Comparison of ENCODE assay signal across 2 mouse cellular contexts in the genomic region with DNA sequence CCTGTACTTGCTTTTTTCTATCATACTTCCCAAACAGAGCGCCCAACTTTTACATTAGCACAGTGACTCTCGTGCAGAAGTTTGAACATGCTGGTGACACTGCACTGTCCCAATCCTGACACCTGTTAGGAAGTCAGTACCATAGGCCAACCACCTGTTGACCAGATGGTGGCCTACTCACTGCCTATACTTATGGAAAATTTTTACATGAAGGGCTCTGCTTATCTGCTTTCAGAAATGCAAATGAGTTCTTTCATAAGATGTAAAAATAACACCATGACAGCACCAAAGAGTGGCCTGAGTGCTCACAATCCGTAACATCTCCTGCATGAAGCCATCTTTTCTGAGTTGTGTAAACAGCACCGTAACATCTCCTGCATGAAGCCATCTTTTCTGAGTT.
TF ChIP-seq lines count a peak whose summit lies in the region.

No protein-coding gene starts in this region.

TF ChIP-seq in CH12.LX, 34 proteins besides CTCF, POLR2A, EP300 and RAD21:
- TF ChIP-seq ETS1 (conservative IDR thresholded peaks at IDR 0.05; ENCODE audit: low read depth, low read length) (peak; percentile 91), TCF12 (IDR thresholded peaks at IDR 0.05; ENCODE audit: low read depth, low read length) (peak; percentile 97), SMC3 (IDR thresholded peaks at IDR 0.05; ENCODE audit: low read depth, low read length) (no peak), MXI1 (IDR thresholded peaks at IDR 0.05; ENCODE audit: low read depth, low read length) (peak; percentile 48; the same call in 1 of the 2 replicates), E2F4 (IDR thresholded peaks at IDR 0.05; ENCODE audit: insufficient replicate concordance, low read depth, low read length) (no peak), MAX (IDR thresholded peaks at IDR 0.05; ENCODE audit: low read length) (peak; percentile 69), BHLHE40 (IDR thresholded peaks at IDR 0.05; ENCODE audit: low read depth, low read length) (peak; percentile 81), USF2 (conservative IDR thresholded peaks at IDR 0.05; ENCODE audit: low read depth, low read length) (no peak), ZMIZ1 (IDR thresholded peaks at IDR 0.05; ENCODE audit: low read depth, low read length) (no peak), IRF4 (IDR thresholded peaks at IDR 0.05; ENCODE audit: low read depth, low read length) (peak; percentile 61; the same call in 1 of the 2 replicates), NELFE (IDR thresholded peaks at IDR 0.05; ENCODE audit: low read depth, low read length) (no peak), GABPA (IDR thresholded peaks at IDR 0.05; ENCODE audit: insufficient replicate concordance, low read depth, low read length) (no peak), PAX5 (IDR thresholded peaks at IDR 0.05; ENCODE audit: low read length) (no peak), ZKSCAN1 (IDR thresholded peaks at IDR 0.05; ENCODE audit: borderline replicate concordance, low read depth, low read length) (no peak), JUN (IDR thresholded peaks at IDR 0.05; ENCODE audit: insufficient read depth, low read depth, low read length) (peak; percentile 71), UBTF (IDR thresholded peaks at IDR 0.05; ENCODE audit: low read depth, low read length) (no peak), MYC (IDR thresholded peaks at IDR 0.05; ENCODE audit: low read depth, low read length) (peak; percentile 58; the same call in 1 of the 2 replicates), HCFC1 (IDR thresholded peaks at IDR 0.05; ENCODE audit: low read depth, low read length) (no peak), ELF1 (IDR thresholded peaks at IDR 0.05; ENCODE audit: low read depth, low read length) (no peak), RCOR1 (conservative IDR thresholded peaks at IDR 0.05; ENCODE audit: low read depth, low read length) (peak; percentile 81; the same call in 1 of the 2 replicates), POLR2AphosphoS2 (IDR thresholded peaks at IDR 0.05; ENCODE audit: low read depth, low read length) (no peak), SIN3A (IDR thresholded peaks at IDR 0.05; ENCODE audit: low read length) (peak; percentile 83), JUND (conservative IDR thresholded peaks at IDR 0.05; ENCODE audit: low read depth, low read length) (peak; percentile 56; the same call in 1 of the 2 replicates), ZNF384 (IDR thresholded peaks at IDR 0.05; ENCODE audit: low read depth, low read length) (no peak), CHD1 (IDR thresholded peaks at IDR 0.05; ENCODE audit: low read depth, low read length) (no peak), MEF2A (IDR thresholded peaks at IDR 0.05; ENCODE audit: borderline replicate concordance, low read depth, low read length) (peak; percentile 94)

TF ChIP-seq in myocyte, 11 proteins besides CTCF, POLR2A, EP300 and RAD21:
- TF ChIP-seq MAX (IDR thresholded peaks at IDR 0.05; ENCODE audit: low read depth) (no peak), REST (IDR thresholded peaks at IDR 0.05; ENCODE audit: insufficient read depth, insufficient read length) (no peak), MYOD1 (IDR thresholded peaks at IDR 0.05; ENCODE audit: control insufficient read depth in 1 of 3, insufficient read length in 2 of 3, low read depth in 2 of 3) (peak in 2 of 3 experiments; percentile 7 to 26), SRF (IDR thresholded peaks at IDR 0.05; ENCODE audit: control insufficient read depth, insufficient read length, low read depth) (no peak), TCF12 (IDR thresholded peaks at IDR 0.05; ENCODE audit: insufficient read depth, poor library complexity, severe bottlenecking) (no peak)
